Mouse (Mus musculus) layer of hippocampus, postnatal 10 days (tissue): ENCODE results near the gene Trim17. TPM values are rescaled to one million over a fixed set of nuclear protein-coding genes. Genes with fewer than 3 reads are reported as not detected.

Source experiments
- DNase-seq, 2 experiments: peaks; one replicate each; pipeline ENCODE4 v3.0.0; 2021; ENCODE audit warnings: low spot score in 2 of 2
- long read RNA-seq: library from polyadenylated mRNA; stranded (forward); transcript quantifications from one replicate; pipeline ENCODE4 v2.0.0, GENCODE M21; 2023
- total RNA-seq, 2 experiments: library from RNA; stranded (reverse); gene quantifications; 2 replicates each; pipeline ENCODE4 v1.2.3; 2021

The Trim17 gene
- 1 to 10 TPM; 2.9 to 3.7 TPM for total RNA-seq
- long read RNA-seq, partial matches to known transcripts: 0 of 2 reads
- long read RNA-seq, other reads (novel, unspliced or antisense): 2 of 2 reads

DNA sequence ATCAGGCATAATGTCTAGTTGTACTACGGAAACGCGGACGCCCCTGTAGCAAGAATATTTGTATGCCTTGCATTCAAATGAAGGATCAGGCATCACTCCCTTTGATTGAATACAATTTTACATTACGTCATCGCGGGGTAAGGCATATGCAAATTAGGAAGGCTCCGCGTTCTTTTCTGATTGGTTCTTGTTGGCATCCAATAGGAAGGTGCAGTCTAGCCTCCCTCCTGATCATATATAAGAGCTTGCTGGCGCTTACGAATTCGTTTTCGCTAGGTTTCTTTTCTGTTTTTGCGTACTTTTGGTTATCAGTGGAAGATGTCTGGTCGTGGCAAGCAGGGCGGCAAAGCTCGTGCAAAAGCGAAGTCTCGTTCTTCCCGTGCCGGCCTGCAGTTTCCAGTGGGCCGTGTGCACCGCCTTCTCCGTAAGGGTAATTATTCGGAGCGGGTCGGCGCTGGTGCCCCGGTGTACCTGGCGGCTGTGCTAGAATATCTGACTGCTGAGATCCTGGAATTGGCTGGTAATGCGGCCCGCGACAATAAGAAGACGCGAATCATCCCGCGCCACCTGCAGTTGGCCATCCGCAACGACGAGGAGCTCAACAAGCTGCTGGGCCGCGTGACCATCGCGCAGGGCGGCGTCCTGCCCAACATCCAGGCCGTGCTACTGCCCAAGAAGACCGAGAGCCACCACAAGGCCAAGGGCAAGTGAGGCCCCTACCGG is at the start of gene Trim17, which contains the start of gene Hist3h2a:
Gene Trim17, plus strand, starts transcription at position 266 of the 723 bp plus-strand sequence.
Gene Hist3h2a, plus strand, starts transcription at position 266 of the 723 bp plus-strand sequence.
- peak; percentile 84 to 88 for DNase-seq

DNA sequence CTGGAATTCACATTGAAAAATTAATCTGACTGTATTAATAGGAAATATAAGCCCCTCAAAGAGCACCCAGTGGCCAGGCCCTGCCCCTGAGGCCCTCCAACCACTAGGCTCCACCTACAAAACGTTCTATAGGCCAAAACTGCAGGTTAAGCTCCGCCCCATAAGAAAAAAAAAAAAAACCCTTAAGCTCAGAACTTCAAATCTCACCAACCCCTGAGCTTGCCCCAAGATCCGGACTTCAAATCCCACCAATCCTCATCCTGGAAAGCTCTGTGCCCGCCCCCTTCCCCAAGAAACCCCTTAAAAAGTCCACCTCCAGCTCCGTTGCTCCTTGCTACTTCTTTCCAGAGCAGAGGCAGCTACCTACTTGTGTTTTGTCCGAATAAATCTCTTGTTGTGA is 49.6 kb upstream of the Trim17 start:
- DNase-seq: no peak

DNA sequence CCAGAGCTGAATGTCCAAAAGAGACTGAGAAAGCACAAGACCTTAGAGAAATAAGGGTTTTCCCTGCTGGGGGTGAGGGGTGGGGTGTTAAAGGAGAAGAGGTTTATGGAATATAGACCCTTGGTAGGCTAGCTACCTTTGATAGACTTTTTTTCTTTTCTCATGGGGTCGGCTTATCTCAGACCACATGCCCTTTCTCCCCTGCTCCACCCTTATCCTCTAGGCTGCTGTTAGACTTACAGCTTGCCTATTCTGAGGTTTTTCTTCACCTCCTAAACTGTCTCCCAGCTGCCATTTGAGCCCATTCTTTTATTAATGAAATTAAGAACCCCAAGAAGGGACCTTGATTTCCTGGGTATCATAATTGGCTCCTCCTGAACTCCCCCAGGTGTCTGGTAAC is 40.7 kb upstream of the Trim17 start:
- no peak for DNase-seq

DNA sequence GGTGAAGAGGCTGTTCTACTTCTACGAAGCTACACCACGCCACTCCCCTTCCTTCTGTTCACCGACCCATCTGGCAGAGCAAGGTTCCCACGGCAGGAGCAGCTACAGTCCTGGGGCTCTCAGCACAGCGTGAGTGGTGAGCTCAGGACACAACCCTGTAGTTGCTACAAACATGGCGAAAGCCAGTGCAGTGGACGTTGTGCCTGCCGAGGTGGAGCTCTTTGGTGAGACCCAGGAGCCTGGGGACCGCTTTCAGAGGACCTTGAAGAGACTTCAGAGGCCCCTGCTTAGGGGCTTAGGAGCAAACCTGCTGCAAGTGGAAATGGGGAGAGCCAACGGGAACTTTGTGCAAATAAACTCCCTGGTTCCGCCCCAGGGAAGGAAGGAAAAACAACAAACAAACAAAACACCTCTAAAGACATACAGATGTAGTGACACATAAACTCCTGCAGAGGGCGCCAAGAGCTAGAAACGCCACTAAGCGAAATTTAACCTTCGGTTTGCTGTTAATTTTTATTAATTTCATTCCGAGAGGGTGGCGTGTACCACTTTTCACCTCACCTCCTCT is 39.9 kb upstream of the Trim17 start:
- DNase-seq: peak in 1 of 2 experiments; percentile 36

DNA sequence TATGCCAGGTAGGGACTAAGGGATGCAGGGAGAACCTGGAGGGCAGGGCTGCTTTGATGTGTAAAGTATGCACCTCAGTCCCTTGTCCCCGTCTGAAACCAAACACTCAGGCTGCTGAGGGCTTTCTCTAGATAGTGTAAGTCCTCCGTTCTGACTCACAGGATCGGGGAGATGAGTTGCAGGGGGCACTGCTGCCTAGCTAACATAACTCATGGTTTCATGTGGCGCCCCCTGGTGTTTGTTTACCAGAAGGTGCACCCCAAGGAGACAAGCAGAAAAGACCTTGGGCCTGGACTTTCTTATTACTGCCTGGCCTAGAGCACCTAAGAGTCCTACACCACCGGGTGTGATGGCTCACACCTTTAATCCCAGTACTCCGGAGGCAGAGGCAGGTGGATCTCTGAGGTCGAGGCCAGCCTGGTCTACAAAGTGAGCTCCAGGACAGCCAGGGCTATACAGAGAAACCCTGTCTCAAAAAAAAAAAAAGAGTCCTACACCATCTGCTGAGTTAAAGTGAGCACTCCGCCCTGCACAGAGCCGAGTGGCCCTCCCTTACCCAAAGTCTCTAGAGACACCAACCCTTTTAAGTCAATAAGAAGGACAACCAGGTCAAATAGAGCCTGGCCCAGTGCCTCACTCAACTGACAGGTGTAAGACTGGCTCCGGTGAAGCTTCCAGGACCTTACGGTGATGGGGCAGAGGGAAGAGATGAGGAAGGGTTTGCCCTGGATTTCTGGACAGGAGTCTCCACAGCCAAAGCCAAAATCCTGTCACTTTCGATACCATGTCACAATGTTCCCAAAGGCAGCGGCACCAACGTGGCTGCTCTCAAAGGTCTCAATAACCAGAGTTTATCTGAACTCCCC is 37.4 kb upstream of the Trim17 start:
- peak in 1 of 2 experiments; percentile 36 for DNase-seq

DNA sequence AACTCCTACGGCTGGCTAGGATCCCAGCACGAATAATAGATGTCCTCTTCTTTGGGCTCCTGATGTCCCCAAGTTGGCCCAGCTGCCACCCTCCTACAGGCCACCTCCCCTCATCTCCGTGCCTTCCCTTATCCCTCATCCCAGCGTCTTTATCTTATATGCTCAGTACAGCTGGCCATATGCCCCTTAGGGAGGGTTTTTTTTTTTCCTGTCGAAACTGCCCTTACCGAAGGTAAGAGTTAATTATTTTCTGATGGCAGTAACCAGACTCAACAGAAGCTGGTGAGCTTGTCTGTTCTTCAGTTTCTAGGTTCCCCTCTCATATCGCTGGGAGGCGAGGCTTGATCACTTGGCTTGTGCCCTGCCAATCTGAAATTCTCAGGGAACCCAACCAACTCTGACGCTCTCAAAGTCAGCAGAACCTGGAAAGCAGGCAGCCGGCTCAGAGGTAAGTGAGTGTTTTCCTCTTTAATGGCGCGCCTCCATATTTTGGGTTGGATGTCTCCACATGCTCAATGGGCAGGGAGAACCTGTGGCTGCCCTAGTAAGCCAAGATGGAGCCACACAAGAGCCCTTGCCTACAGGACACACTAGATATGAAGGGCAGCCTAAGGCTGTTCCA is 36.6 kb upstream of the Trim17 start, which contains the start of gene Btnl10:
Gene Btnl10, plus strand, starts transcription at position 164 of the 622 bp plus-strand sequence.
- no peak for DNase-seq

DNA sequence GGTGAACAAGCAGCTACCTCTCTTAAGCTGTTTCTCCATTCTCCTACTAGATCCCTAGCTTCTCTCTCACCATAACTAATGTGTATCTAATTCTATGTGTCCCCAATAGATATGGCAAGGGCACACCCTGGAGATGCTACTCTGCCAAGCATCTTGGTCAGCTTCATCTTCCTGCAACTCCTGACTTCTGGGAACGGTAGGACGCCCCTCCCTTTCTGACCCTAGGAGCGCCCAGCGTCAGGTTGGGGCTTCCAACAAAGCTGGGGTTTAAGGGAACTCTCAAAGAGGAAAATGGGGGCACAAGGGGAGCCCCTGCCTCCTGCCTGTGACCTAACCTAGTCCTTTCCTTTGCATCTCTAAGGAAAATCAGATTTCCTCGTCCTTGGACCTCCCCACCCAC is 35.7 kb upstream of the Trim17 start:
- DNase-seq: no peak

DNA sequence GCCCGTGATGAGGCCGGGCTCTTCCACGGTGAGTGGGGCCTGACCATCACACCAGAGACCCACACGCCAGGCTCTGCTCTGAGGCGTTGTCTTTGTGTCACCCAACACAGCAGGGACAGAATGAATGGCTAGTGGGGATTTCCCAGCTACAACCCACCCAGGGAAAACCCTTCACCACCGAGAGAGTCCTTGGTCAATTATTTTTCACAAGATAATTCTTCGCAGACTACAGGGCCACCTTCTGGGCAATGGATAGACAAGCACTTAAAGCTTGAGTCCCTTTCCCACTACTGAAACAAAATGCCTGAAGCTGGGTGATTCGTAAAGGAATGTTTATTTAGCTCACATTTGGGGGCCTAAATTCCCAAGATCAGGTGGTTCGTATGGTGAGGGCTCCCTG is 32.1 kb upstream of the Trim17 start:
- DNase-seq: no peak

DNA sequence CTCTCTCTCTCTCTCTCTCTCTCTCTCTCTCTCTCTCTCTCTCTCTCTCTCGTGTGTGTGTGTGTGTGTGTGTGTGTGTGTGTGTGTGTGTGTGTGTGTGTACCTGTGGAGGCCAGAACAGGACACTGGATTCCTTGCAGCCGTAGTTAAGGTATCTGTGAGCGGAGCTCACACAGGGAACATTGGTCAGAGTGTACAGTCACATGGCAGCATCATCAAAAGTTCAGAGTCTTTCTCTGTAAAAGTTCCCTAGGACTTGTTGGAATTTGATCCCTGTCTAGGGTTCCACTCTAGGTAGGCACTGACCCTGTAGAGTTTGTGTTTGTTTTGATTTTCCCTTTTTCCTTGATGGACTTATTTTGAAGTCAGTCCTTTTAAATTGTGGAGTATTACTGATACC is 27.8 kb upstream of the Trim17 start:
- DNase-seq: no peak

DNA sequence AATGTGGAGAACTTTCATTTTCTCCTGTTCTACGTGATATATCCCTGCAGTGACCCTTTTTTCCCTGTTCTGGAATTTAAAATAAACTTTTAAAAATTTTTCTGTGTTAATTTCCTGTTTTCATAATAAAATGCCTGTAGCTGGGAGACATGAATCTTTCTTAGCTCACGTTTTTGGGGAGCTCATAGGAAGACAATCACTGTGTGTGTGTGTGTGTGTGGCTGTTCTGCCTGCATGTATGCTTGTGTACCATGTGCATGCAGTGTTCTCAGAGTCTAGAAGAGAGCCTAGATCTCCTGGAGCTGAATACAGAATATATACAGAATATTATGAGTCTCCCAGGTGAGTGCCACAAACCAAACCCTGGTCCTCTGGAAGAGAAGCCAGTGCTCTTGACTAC is 27.4 kb upstream of the Trim17 start:
- DNase-seq: no peak

DNA sequence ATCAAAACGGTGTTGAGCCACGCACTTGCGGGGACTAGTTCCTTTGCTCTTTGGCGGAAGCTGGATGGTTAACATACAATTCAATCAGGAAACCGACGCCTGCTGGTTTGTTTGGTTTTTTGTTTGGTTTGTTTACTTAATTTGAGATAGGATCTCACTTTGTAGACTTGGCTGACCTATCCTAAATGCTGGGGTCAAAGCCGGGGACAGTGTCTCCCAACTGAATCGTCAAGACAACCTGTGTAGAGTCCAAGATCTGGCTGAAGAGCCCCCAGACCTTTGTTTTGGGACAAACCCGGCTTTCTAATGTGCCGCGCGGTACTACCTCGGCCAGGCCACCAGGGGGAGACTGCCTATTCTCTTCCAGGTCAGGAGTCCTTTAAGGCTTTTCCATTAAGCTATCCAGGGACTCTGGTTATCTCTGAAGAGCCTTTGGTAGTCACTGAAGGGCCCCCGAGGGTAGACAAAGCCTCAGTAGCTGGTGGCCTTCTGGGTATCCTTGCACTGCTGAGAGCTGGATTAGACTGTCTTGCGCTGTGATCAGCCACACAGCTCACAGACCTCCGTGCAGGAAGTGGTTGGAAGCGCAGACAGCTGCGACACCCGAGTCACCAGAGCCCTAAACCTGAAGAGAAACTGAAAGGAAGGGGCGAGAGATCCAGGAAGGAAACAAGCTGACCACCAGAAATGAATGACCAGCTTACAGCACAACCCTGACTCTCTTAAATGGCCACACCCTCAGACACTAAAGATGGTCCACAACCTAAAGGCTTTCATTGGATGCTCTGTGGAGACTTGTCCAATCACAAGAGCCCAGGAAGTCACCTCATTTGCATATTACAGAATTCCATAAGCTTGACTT is 26.5 kb upstream of the Trim17 start:
- DNase-seq: peak; percentile 62 to 70

DNA sequence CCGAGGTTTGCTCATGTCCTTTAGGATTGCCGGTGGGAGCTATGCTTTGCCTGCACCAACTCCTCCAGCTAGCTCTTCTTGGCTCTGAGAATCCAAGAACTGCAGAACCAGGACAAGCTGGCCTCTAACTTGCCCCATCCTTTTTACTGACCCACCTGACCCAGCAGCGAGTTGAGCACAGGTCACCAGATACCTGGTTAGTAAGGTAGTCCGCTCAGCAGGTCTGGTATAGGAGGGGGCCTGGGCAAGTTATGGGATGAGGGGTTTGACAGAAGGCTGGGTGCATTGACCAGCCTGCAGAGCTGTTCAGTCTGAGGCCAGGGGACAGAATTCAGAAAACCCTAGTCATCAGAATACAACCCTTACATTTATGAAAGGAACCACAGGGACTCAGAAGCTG is 25.4 kb upstream of the Trim17 start:
- DNase-seq: no peak

DNA sequence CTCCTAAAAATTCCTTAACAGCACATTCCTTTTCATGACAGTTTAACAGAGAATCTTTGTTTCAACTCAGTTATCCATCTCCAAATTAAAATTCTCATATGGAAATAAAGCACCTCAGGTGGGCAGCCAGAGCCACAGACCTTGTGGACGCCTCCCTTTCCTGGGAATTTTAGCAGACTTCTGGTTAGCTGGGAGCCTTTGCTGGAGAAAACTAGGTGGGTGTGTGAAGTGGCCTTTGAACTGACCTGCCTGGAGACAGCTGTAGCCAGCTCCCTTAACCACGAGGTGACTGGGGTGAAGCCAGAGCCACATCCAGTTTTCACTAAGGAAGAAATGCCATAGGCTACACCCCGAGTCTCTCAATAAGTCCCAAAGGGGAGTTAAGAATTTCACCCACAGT is 24.8 kb upstream of the Trim17 start:
- no peak for DNase-seq

DNA sequence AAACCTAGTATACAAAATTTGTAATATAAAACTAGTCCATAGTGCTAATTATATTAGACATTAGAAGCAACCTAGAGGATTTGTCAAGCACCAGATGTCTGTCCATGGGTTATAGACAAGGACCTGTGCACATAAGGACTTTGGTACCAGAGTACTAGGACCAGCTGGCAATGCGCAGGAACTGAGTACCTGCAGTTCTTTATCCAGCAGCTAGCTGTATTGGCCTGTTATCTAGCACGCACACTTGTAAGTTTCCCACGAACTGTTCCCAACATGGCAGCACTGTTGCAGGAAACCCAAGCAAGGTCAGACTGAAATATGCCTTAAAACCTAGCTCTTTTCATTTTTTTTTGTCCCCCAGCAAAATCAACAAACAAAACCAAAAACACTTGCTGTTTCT is 24.2 kb upstream of the Trim17 start:
- DNase-seq: no peak

DNA sequence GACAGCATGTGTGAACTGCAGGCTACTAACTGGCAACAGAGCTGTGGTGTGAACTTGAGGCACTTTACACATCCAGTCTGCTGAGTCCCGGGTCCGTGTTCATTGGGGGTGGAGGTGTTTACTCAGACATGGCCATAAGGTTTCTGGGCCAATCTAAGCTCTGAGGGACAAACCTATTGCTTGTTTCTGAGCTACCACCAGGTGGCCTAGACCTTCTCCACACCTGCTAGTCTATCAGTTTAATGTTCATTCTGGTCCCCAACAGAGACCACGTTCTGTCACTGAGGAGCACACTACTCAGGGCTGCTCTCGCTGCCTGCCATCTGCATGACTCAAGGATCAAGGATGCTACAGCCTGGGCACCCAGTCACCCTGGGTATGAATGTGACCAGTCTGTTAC is 22.9 kb upstream of the Trim17 start:
- DNase-seq: no peak

DNA sequence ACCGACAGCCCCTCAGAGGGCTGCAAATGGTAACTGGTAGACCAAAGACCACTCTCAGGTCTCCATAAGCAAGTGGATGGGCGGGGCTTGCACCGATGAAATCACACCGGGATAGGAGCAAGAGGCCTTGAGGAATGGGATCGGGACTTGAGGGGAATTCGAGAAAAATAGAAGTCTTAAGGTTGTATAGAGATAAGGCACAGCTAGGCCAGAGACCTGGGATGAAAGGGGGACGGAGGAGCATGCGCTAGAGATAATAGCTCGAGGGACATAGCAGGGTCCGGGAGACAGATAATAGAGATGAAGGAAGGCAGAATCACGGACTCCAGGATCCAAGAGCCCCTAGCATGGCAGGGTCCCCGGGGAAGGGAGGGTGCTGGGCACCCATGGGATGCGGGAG is 16.6 kb upstream of the Trim17 start:
- DNase-seq: no peak

DNA sequence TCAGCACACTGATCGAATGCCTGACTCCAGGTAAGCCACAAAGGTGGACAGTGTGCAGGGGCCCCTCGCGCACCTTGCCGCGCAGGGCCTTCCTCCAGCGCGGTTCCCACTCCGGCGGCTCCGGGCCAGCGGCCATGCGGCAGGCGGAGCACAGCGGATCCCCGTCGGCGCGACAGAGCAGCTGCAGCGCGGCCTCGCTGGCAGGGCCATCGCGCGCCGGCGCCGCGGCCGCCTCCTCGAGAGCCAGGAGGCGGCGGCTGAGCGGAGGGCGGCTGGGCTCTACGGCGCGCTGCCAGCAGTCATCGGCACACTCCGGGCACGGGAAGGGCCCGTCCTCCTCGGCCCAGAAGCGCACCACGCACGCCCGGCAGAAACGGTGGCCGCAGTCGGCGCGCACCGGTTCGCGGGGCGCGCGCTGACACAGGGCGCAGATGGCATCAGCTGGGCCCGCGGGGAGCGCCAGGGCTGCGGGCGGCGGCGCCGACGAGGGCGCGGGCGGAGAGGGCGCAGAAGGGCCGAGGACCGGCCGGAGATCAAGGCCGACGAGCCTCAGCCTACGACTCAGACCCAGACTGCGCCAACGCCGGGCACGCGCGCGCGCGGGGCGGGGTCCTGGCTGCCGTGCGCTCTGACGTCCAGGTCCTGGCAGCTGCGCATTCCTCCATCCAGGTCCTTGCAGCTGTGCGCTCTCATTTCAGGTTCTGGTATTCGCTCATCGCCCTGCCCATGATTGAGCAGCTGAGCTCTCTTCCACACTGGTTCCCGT is 16.0 kb upstream of the Trim17 start, which contains the start of gene Rnf187:
Gene Rnf187, minus strand, starts transcription at position 595 of the 766 bp plus-strand sequence.
- DNase-seq: peak; percentile 85 to 92

DNA sequence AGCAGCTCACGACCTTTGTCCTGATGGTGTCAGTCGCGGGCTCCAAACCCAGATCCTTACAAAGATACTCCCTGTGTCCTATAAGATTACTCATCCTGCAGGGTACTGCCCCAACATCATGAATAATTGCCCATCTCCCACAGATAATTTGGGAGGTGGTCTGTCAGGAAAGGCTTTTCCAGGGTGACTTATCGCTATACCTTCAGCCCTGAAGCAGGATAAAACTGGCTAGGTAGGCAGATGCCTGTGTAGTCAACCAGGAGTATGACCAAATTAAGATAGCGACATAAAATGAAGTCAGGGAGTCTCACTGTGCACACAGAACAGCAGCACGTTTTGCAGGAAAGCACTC is 15.4 kb upstream of the Trim17 start:
- DNase-seq: no peak

DNA sequence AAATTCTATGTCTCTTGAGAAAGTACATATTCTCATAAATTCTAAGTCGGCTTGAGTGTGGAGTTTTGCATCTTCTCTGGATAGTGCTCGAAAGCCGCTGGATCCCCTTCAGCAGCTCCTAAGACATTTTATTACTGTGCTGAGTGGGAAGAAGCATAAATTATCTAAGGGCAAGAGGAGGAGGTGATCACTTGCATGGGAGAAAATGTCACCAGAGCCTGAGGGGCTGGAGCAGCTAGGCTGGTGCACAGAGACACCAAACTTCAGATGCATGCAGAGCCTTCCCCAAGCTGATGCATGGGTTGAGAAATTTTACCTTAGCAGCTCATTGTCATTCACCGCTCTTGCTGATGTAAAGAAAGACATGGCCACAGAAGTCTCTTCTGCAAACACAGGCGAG is 10.3 kb upstream of the Trim17 start:
- no peak for DNase-seq

DNA sequence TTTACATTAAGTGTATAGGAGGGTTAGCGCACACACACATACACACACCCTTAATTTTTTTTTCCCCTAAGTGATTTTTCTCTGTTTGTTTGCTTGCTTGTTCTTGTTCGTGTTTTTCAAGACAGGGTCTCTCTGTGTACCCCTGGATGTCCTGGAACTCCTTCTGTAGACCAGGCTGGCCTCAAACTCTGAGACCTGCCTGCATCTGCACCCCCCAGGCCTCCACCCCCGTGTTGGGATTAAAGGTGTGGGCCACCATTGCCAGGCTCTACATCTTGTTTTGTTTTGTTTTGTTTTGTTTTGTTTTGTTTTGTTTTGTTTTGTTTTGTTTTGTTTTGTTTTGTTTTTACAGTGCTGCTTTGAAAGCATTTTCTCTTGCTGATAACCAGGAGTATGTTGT is 7.2 kb upstream of the Trim17 start:
- DNase-seq: no peak
